Mouse (Mus musculus) G1E (cell line): ENCODE results near the gene Mcpt8.

Experiments
- CTCF ChIP-seq: IDR thresholded peaks from 2 replicates; pipeline ENCODE4 v1.5.1; 2012; ENCODE audit warnings: low read depth, low read length, inconsistent platforms, mixed read lengths
- GATA1 ChIP-seq: IDR thresholded peaks from 2 replicates; pipeline ENCODE4 v1.6.1; 2012; ENCODE audit warnings: borderline replicate concordance, low read length, inconsistent platforms, mixed read lengths
- TAL1 ChIP-seq: conservative IDR thresholded peaks from 2 replicates; pipeline ENCODE4 v1.6.1; 2012; ENCODE audit warnings: low read depth, low read length, inconsistent platforms, mixed read lengths

DNA sequence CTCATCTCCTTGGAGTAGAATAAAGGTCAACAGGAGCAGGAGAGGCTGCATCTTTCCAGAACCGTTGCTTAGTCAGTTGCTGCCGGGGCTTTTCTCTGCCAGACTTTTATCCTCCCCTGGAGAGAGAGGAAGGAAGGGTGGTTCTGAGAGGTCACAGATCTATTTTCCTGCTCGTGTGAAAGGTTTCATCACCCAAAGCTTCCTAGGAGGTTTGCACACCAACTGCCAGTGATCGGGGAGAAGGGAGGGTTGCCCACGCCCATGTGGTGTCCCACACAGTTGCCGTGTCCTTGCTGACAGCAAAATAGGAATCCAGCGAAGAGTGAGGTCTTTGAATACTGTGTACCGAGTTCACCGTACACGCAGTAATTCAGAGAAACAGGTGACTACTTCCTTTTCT, 17.3 kb upstream of the Mcpt8 start, which contains the start of gene Ctsg:
- TF ChIP-seq CTCF (no peak), GATA1 (no peak), TAL1 (no peak)
